Mouse (Mus musculus) mature B cell (primary cell): Measurements from ENCODE around the gene Pfkp.

ENCODE experiments used
- in situ Hi-C: fragments of 300-500 bp; cut with MboI; formaldehyde crosslinking; loops from 2 replicates; pipeline ENCODE4 v1.14.3; 2019

The Pfkp gene

GRCm38 (mm10) chr13:6648669-6649233 lies at the start of gene Pfkp:
TSS of gene Pfkp (minus strand) at chr13:6648777.
- in situ Hi-C loops: loop anchor here (25.0 kb wide), 1 partner anchor 239 kb away; no protein-coding TSS in a partner anchor

GRCm38 (mm10) chr13:6690607-6691006 lies 42.0 kb upstream of the Pfkp start:
- in situ Hi-C loops: no loop called here

- in situ Hi-C loops: no loop called here
These were observed 41.4 kb upstream of the Pfkp start for GRCm38 (mm10) chr13:6689962-6690361.

- in situ Hi-C loops: no loop called here
These were observed 40.3 kb upstream of the Pfkp start for GRCm38 (mm10) chr13:6688790-6689433.

GRCm38 (mm10) chr13:6666887-6667286 lies 18.3 kb upstream of the Pfkp start:
- in situ Hi-C loops: no loop called here

- in situ Hi-C loops: no loop called here
These were observed 16.9 kb upstream of the Pfkp start for GRCm38 (mm10) chr13:6665506-6665905.

- in situ Hi-C loops: no loop called here
These were observed 15.6 kb upstream of the Pfkp start for GRCm38 (mm10) chr13:6664216-6664615.

GRCm38 (mm10) chr13:6659314-6659713 lies 10.7 kb upstream of the Pfkp start:
- in situ Hi-C loops: no loop called here

GRCm38 (mm10) chr13:6657300-6657699 lies 8.7 kb upstream of the Pfkp start:
- in situ Hi-C loops: no loop called here

- in situ Hi-C loops: loop anchor here (25.0 kb wide), 1 partner anchor 238 kb away; no protein-coding TSS in a partner anchor
These were observed 965 bp upstream of the Pfkp start for GRCm38 (mm10) chr13:6649542-6649941.

- in situ Hi-C loops: loop anchor here (25.0 kb wide), 1 partner anchor 239 kb away; no protein-coding TSS in a partner anchor
These were observed 447 bp downstream of the Pfkp start for GRCm38 (mm10) chr13:6647992-6648668.

- in situ Hi-C loops: loop anchor here (25.0 kb wide), 1 partner anchor 240 kb away; no protein-coding TSS in a partner anchor
These were observed 1.2 kb downstream of the Pfkp start for GRCm38 (mm10) chr13:6647067-6647991.

- in situ Hi-C loops: loop anchor here (25.0 kb wide), 1 partner anchor 241 kb away; no protein-coding TSS in a partner anchor
These were observed 1.9 kb downstream of the Pfkp start for GRCm38 (mm10) chr13:6646674-6647066.

GRCm38 (mm10) chr13:6646266-6646665 lies 2.3 kb downstream of the Pfkp start:
- in situ Hi-C loops: loop anchor here (25.0 kb wide), 1 partner anchor 241 kb away; no protein-coding TSS in a partner anchor

GRCm38 (mm10) chr13:6643968-6644367 lies 4.6 kb downstream of the Pfkp start:
- in situ Hi-C loops: loop anchor here (25.0 kb wide), 1 partner anchor 243 kb away; no protein-coding TSS in a partner anchor

- in situ Hi-C loops: loop anchor here (25.0 kb wide), 1 partner anchor 244 kb away; no protein-coding TSS in a partner anchor
These were observed 5.6 kb downstream of the Pfkp start for GRCm38 (mm10) chr13:6643026-6643425.

GRCm38 (mm10) chr13:6642453-6642852 lies 6.1 kb downstream of the Pfkp start:
- in situ Hi-C loops: loop anchor here (25.0 kb wide), 1 partner anchor 245 kb away; no protein-coding TSS in a partner anchor

GRCm38 (mm10) chr13:6641497-6641896 lies 7.1 kb downstream of the Pfkp start:
- in situ Hi-C loops: loop anchor here (25.0 kb wide), 1 partner anchor 246 kb away; no protein-coding TSS in a partner anchor

- in situ Hi-C loops: loop anchor here (25.0 kb wide), 1 partner anchor 248 kb away; no protein-coding TSS in a partner anchor
These were observed 9.0 kb downstream of the Pfkp start for GRCm38 (mm10) chr13:6639507-6640030.

- in situ Hi-C loops: loop anchor here (25.0 kb wide), 1 partner anchor 248 kb away; no protein-coding TSS in a partner anchor
These were observed 9.6 kb downstream of the Pfkp start for GRCm38 (mm10) chr13:6638976-6639375.

- in situ Hi-C loops: loop anchor here (25.0 kb wide), 1 partner anchor 249 kb away; no protein-coding TSS in a partner anchor
These were observed 10.2 kb downstream of the Pfkp start for GRCm38 (mm10) chr13:6638425-6638824.
